Mouse (Mus musculus) cerebellum, adult 2 months (tissue): ENCODE results near the gene Mpv17.

Source experiments
- CTCF ChIP-seq: fragments of 200-500 bp; IDR thresholded peaks from 2 replicates; pipeline ENCODE4 v1.5.1; 2011; ENCODE audit warnings: low read depth, mild to moderate bottlenecking, control low read depth, low read length, moderate library complexity, borderline replicate concordance; ENCODE audit not compliant: insufficient read depth
- POLR2A ChIP-seq: fragments of 200-500 bp; IDR thresholded peaks from 2 replicates; pipeline ENCODE4 v1.6.1; 2011; ENCODE audit warnings: low read length, control low read depth, borderline replicate concordance; ENCODE audit not compliant: insufficient read depth

- TF ChIP-seq CTCF (no peak), POLR2A (no peak)
Measured at GRCm38 (mm10) chr5:31094100-31094798, 59.8 kb downstream of the Mpv17 start.
